Mouse (Mus musculus) embryonic facial prominence, embryonic 11.5 days (tissue): Measurements from ENCODE around the gene Celsr1. TPM values are rescaled to one million over a fixed set of nuclear protein-coding genes. Genes with fewer than 3 reads are reported as not detected.

Source experiments
- ATAC-seq: fragments of 200-750 bp; cut with Nextera tagmentation; replicated peaks from 2 replicates; pipeline ENCODE4 v1.8.0; 2017; ENCODE audit warnings: low read depth; ENCODE audit not compliant: insufficient number of reproducible peaks, low FRiP score, low TSS enrichment
- DNase-seq: peaks from one replicate; pipeline ENCODE4 v3.0.0-alpha.2; 2015; ENCODE audit warnings: low spot score
- H3K27ac ChIP-seq: fragments of 300-500 bp; sonication (generic); replicated peaks from 2 replicates; pipeline ENCODE4 v1.5.1; 2014; ENCODE audit warnings: mild to moderate bottlenecking, low read depth, low read length, control low read depth
- H3K27me3 ChIP-seq: fragments of 300-500 bp; sonication (generic); 2 replicates; pipeline ENCODE4 v1.6.1; 2014; ENCODE audit warnings: mild to moderate bottlenecking, low read length, moderate library complexity, mixed read lengths; ENCODE audit not compliant: control insufficient read depth, insufficient read depth
- H3K36me3 ChIP-seq: fragments of 300-500 bp; sonication (generic); replicated peaks from 2 replicates; pipeline ENCODE4 v1.6.1; 2014; ENCODE audit warnings: low read depth, mild to moderate bottlenecking, low read length, moderate library complexity, mixed read lengths; ENCODE audit not compliant: control insufficient read depth, insufficient read depth
- H3K4me1 ChIP-seq: fragments of 300-500 bp; sonication (generic); 2 replicates; pipeline ENCODE4 v1.6.1; 2014; ENCODE audit warnings: low read length, mixed read lengths; ENCODE audit not compliant: control insufficient read depth, insufficient read depth
- H3K4me2 ChIP-seq: fragments of 300-500 bp; sonication (generic); 2 replicates; pipeline ENCODE4 v1.6.1; 2014; ENCODE audit warnings: low read depth, mild to moderate bottlenecking, control low read depth, low read length, moderate library complexity
- H3K4me3 ChIP-seq: fragments of 300-500 bp; sonication (generic); 2 replicates; pipeline ENCODE4 v1.5.1; 2014; ENCODE audit warnings: low read depth, low read length, control low read depth
- H3K9ac ChIP-seq: fragments of 300-500 bp; sonication (generic); replicated peaks from 2 replicates; pipeline ENCODE4 v1.6.1; 2014; ENCODE audit warnings: mild to moderate bottlenecking, control low read depth, low read length
- H3K9me3 ChIP-seq: fragments of 300-500 bp; sonication (generic); replicated peaks from 2 replicates; pipeline ENCODE4 v1.6.1; 2016; ENCODE audit warnings: mild to moderate bottlenecking, low read length, inconsistent platforms, mixed read lengths; ENCODE audit not compliant: control insufficient read depth
- WGBS: fragments of 180-500 bp; shearing (Covaris S2); extraction: QIAGEN DNeasy Blood & Tissue Kit; methylation state at CpG from one replicate; pipeline ENCODE4 v1.1.7; 2014; 5-methylcytosine and 5-hydroxymethylcytosine counted together
- polyA plus RNA-seq: library from polyadenylated mRNA; unstranded; fragments of >200 nt; fragmentation: Nextera tagmentation; extraction: Ambion mirVana; gene quantifications from 2 replicates; pipeline ENCODE4 v1.2.1, GENCODE M21; 2014

Celsr1 gene
- polyA plus RNA-seq, 1 experiment from 2014 or later, result 2.0 TPM

GRCm38 (mm10) chr15:86027871-86028270, 5.7 kb downstream of the Celsr1 start:
- peaks cover 8% of the 10 kb centered on the region for H3K27me3 ChIP-seq
- H3K4me2 ChIP-seq, result no peak overlapping the region
- 69% methylated on average over 8 of the region's 8 CpGs for WGBS
- no peak for ATAC-seq
- H3K4me1 ChIP-seq, result no peaks in the 10 kb centered on the region
- no peak overlapping the region for H3K27ac ChIP-seq
- H3K9ac ChIP-seq, result no peak overlapping the region
- DNase-seq, result no peak
- no peak overlapping the region for H3K4me3 ChIP-seq
- H3K9me3 ChIP-seq, result 0 out of 2 replicates have a peak, but pooled peaks cover 3% of the 10 kb centered on the region
- no peaks in the 10 kb centered on the region for H3K36me3 ChIP-seq

- Histone ChIP-seq H3K4me2 (no peak overlapping the region), H3K9ac (no peak overlapping the region), H3K9me3 (no peaks in the 10 kb centered on the region), H3K36me3 (no peaks in the 10 kb centered on the region; the same call in 1 of the 2 replicates), H3K27ac (no peak overlapping the region), H3K4me1 (no peaks in the 10 kb centered on the region), H3K4me3 (no peak overlapping the region), H3K27me3 (no peaks in the 10 kb centered on the region)
- ATAC-seq (no peak), DNase-seq (no peak)
- 87% methylated on average over 9 of the region's 9 CpGs for whole genome bisulfite sequencing
Measured at GRCm38 (mm10) chr15:86021971-86022370, 11.6 kb downstream of the Celsr1 start.

- no peak overlapping the region for H3K4me2 ChIP-seq
- no peak for DNase-seq
Measured at GRCm38 (mm10) chr15:86021301-86021700, 12.3 kb downstream of the Celsr1 start.

DNA sequence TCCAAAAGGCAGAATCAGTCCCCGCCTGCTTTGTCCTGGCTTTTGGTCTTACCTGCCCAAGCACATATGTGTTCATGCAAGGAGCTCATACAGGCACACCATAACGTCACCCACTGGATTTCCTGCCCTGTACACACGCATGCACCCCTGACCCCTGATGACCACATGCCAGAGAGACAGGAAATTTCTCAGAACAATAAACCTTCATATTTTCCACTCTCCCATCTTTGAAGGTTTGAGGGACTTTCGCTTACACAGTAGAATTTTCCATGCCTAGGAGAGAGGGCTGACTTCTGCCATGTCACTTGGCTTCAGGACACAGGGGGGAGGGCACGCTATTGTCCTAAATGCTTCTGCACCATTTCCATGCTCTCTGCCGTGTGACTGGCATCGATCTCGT, 13.6 kb downstream of the Celsr1 start:
- no peaks in the 10 kb centered on the region; the same call in 1 of the 2 replicates for H3K36me3 ChIP-seq
- WGBS, result 80% methylated on average over 8 of the region's 8 CpGs

More at GRCm38 (mm10) chr15:86021301-86021700, 12.3 kb downstream of the Celsr1 start:
- Histone ChIP-seq H3K27me3 (no peaks in the 10 kb centered on the region), H3K4me1 (no peaks in the 10 kb centered on the region), H3K4me3 (no peak overlapping the region), H3K27ac (no peak overlapping the region), H3K9ac (no peak overlapping the region), H3K9me3 (no peaks in the 10 kb centered on the region), H3K36me3 (no peaks in the 10 kb centered on the region; the same call in 1 of the 2 replicates)
- 76% methylated on average over 9 of the region's 9 CpGs for WGBS
- ATAC-seq, result no peak

DNA sequence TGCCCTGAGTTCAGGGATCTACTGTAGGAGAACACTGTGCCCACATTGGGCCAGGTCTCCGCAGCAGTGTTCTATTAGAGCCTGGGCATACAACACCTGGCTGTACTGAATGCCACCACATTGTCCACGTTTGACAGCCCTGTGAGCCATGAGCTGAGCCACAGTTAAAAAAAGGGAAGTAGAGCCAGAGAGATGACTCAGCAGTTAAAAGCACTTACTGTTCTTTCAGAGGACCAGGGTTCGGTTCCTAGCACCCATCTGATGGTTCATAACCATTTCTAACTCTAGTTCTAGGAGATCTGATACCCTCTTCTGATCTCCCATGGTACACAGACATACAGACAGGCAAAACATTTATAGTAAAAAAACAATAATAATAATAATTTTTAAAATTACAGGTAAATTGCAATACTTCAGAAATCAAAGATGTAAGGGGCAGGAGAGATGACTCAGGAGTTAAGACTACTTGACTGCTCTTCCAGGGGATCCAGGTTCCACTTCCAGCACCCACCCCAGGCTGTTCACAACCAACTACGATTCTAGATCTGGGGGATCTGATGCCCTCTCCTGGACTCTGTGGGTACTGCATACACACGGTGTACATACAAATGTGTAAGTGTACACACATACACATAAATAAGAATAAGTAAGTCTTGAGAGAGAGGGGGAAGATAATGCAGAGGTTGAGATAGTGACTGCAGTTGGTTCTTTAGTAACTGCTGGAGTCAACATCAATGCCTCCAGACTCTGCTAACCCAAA, 14.6 kb downstream of the Celsr1 start:
- DNase-seq, result no peak
- WGBS, result 90% methylated on average over 5 of the region's 5 CpGs
- H3K36me3 ChIP-seq, result no peaks in the 10 kb centered on the region; the same call in 1 of the 2 replicates
- H3K27ac ChIP-seq, result no peak overlapping the region
- no peaks in the 10 kb centered on the region for H3K4me1 ChIP-seq
- H3K4me2 ChIP-seq, result no peak overlapping the region
- H3K27me3 ChIP-seq, result no peaks in the 10 kb centered on the region
- H3K9me3 ChIP-seq, result no peaks in the 10 kb centered on the region
- ATAC-seq, result no peak
- no peak overlapping the region for H3K4me3 ChIP-seq
- H3K9ac ChIP-seq, result no peak overlapping the region

More for the DNA sequence above, 13.6 kb downstream of the Celsr1 start:
- Histone ChIP-seq H3K9ac (no peak overlapping the region), H3K9me3 (no peaks in the 10 kb centered on the region), H3K4me1 (no peaks in the 10 kb centered on the region), H3K27me3 (no peaks in the 10 kb centered on the region), H3K27ac (no peak overlapping the region), H3K4me3 (no peak overlapping the region), H3K4me2 (no peak overlapping the region)
- ATAC-seq, result no peak
- no peak for DNase-seq

GRCm38 (mm10) chr15:86017336-86017735, 16.2 kb downstream of the Celsr1 start:
- no peaks in the 10 kb centered on the region for H3K9me3 ChIP-seq
- H3K36me3 ChIP-seq, result no peaks in the 10 kb centered on the region; the same call in 1 of the 2 replicates
- H3K4me2 ChIP-seq, result no peak overlapping the region
- no peak overlapping the region for H3K9ac ChIP-seq
- no peaks in the 10 kb centered on the region for H3K27me3 ChIP-seq
- no peak for DNase-seq
- no peaks in the 10 kb centered on the region for H3K4me1 ChIP-seq
- H3K27ac ChIP-seq, result no peak overlapping the region
- ATAC-seq, result no peak
- 84% methylated on average over 6 of the region's 6 CpGs for WGBS
- no peak overlapping the region for H3K4me3 ChIP-seq

GRCm38 (mm10) chr15:86015860-86016541, 17.6 kb downstream of the Celsr1 start:
- H3K4me1 ChIP-seq, result no peaks in the 10 kb centered on the region
- no peak overlapping the region for H3K27ac ChIP-seq
- H3K4me3 ChIP-seq, result no peak overlapping the region
- H3K27me3 ChIP-seq, result no peaks in the 10 kb centered on the region
- DNase-seq (no peak), ATAC-seq (no peak)
- H3K9me3 ChIP-seq, result no peaks in the 10 kb centered on the region
- 66% methylated on average over 13 of the region's 13 CpGs for WGBS
- H3K9ac ChIP-seq, result no peak overlapping the region
- H3K36me3 ChIP-seq, result no peaks in the 10 kb centered on the region; the same call in 1 of the 2 replicates
- no peak overlapping the region for H3K4me2 ChIP-seq

GRCm38 (mm10) chr15:86015026-86015425, 18.6 kb downstream of the Celsr1 start:
- Histone ChIP-seq H3K36me3 (no peaks in the 10 kb centered on the region), H3K9me3 (no peaks in the 10 kb centered on the region), H3K9ac (no peak overlapping the region), H3K4me2 (no peak overlapping the region), H3K4me3 (no peak overlapping the region), H3K27me3 (no peaks in the 10 kb centered on the region), H3K4me1 (no peaks in the 10 kb centered on the region), H3K27ac (no peak overlapping the region)
- ATAC-seq (no peak), DNase-seq (no peak)
- WGBS, result 91% methylated on average over 7 of the region's 7 CpGs
